Mouse (Mus musculus): ENCODE data around the gene Pafah1b1.
A peak's percentile ranks its signal among the peaks of the same experiment; 100 is the strongest.

The Pafah1b1 gene

DNA sequence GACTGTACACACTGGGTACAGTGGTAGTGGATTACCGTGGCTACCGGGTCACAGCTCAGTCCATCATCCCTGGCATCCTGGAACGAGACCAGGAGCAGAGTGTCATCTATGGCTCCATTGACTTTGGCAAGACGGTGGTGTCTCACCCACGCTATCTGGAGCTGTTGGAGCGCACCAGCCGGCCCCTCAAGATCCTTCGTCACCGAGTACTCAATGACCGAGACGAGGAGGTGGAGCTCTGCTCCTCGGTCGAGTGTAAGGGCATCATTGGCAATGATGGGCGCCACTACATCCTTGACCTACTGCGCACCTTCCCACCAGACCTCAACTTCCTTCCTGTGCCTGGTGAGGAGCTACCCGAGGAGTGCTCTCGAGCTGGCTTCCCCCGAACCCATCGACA lies 62.8 kb downstream of the Pafah1b1 start:
- DNase-seq: no peak

DNA sequence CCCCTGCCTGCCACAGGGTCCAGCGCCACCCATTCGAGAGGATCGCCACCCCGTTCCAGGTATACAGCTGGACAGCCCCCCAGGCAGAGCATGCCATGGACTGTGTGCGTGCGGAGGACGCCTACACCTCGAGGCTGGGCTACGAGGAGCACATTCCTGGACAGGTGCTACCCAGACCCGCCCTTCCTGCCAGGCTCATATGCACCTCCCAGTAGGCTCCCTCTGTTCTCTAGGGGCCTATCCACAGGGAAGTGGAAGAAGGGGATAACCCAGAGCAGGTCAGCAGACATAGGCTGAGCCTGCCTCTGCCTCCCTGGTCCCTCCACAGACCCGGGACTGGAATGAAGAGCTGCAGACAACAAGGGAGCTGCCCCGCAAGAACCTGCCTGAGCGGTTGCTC lies 64.1 kb downstream of the Pafah1b1 start:
- no peak for DNase-seq

GRCm38 (mm10) chr11:74655941-74656340 lies 68.5 kb downstream of the Pafah1b1 start:
- no peak for DNase-seq

GRCm38 (mm10) chr11:74653385-74653784 lies 71.1 kb downstream of the Pafah1b1 start:
- peak; percentile 42 for DNase-seq

DNA sequence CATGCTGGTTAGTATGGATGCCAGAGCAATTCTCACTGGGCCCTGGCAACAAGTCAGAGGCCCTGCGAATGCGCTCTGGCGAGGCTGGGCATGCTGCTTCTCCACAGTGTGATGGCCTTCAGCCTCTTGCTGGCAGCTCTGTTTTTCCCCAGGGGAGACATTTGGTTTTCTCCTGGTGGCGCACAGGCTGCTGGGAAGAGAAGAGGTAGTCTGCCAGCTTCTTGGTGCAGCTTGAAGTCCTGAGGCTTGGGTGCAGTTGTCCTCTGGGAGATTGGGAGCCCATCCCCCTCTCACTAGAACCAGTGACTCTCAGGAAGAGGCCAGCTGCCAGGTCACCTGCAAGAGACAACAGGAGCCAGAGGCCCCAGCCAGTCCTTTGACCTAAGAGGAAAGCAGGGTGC lies 71.7 kb downstream of the Pafah1b1 start:
- peak; percentile 53 for DNase-seq

- no peak for DNase-seq
Observed at GRCm38 (mm10) chr11:74650576-74651100, 73.8 kb downstream of the Pafah1b1 start.

GRCm38 (mm10) chr11:74649647-74650551 lies 74.6 kb downstream of the Pafah1b1 start:
- peak; percentile 74 for DNase-seq

GRCm38 (mm10) chr11:74649095-74649646 lies 75.3 kb downstream of the Pafah1b1 start, which contains the start of gene Cluh:
Gene Cluh (plus strand): TSS chr11:74649495.
- DNase-seq: peak; percentile 99

GRCm38 (mm10) chr11:74648676-74649075 lies 75.8 kb downstream of the Pafah1b1 start:
- no peak for DNase-seq

- no peak for DNase-seq
Observed at GRCm38 (mm10) chr11:74647966-74648365, 76.5 kb downstream of the Pafah1b1 start.

DNA sequence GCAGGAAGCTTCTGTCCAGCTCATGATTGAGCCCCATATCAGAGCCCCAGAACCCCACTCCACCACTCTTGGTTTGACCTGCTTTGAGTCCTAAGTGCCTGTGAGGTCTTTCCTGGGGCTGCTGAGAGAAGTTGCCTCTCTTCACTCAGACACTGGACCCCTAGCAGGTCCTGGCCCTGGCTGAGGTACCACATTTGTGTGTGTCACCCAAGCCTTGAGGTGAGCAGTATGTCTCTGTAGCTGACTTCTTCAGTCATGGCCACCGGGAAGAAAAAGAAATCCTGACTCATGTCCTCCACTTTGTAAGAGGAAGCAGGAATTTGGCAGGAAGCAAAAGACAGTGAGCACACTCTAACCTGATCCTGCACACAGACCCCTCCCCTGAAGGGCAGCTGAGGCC lies 84.8 kb downstream of the Pafah1b1 start:
- no peak for DNase-seq

- no peak for DNase-seq
Observed at GRCm38 (mm10) chr11:74638791-74639411, 85.6 kb downstream of the Pafah1b1 start.

GRCm38 (mm10) chr11:74637971-74638790 lies 86.3 kb downstream of the Pafah1b1 start:
- DNase-seq: peak; percentile 89

- DNase-seq: no peak
Observed at GRCm38 (mm10) chr11:74637486-74637885, 87.0 kb downstream of the Pafah1b1 start.

DNA sequence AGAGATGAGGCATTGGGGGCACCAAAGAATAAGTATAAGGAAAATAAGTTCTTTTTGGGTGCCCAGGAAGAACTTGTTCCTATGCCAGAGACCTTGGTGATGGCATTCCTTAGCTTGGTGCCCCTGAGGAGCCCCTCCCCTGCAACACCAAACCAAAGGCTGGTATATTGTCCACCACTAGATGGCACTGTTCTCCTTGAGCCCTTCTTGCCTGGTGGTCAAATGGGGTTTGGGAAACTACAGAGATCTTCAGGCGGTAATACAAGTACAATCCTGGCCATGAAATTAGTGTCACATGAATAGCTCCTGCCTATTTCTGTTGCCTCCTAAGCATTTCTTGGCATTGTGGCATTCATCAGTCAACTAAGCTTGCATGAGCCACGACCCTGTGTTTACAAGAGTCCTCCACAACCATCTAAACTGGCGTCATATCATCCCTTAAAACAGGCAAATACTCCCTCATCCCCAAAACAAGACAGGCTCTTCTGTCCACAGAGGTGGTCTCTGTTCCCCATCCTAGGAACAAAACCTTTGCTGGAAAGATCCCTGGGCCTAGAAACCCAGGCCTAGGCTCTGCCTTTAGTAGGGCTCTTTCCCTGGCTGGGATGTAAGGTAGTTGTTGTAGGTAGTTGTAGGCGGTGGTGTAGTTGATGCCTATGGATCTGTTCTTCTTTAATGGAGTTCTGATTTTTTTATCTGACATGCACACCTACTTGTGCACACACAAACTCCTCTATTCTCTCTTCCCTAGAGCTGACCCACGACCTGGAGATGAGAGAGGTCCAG lies 89.8 kb downstream of the Pafah1b1 start:
- peak; percentile 80 for DNase-seq

DNA sequence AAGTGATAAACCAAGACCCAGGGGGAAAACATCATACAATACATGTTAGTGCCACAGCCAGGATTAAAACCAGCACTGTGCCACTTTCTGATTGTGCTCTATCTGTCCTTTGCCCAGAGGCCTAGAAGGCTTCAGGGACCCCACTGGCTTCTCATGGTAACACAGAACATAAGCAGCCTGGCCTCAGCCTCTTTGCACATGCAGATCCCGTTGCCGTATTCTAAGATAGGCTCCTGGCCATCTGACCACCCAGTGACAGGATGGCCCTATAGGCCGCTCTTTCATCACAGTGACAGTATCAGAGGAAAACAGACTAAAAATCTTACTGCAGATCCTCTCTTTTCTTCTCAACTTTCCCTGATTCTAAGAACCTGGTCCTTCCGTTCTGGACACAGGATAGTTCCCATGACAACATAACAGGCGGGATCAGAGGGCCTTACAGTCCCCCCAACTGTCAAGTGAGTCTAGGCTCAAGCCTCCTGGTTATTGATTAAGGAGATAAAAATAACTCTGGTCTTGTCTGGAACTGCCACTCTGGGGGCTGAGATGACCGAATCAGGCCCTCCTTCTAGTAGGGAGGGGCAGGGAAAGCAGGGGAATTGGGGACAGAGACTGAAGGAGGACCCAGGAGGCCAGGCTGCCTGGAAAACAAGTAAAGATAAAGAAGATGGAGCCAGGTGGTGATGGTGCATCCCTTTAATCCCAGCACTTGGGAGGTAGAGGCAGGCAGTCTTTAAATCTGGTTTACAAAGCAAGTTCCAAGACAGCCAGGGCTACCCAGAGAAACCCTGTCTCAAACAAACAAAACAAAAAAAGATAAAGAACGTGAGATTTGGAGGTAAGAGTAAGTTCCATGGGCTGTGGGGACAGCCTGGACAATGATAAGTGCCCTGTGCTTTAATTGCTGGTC lies 92.3 kb downstream of the Pafah1b1 start:
- DNase-seq: no peak

DNA sequence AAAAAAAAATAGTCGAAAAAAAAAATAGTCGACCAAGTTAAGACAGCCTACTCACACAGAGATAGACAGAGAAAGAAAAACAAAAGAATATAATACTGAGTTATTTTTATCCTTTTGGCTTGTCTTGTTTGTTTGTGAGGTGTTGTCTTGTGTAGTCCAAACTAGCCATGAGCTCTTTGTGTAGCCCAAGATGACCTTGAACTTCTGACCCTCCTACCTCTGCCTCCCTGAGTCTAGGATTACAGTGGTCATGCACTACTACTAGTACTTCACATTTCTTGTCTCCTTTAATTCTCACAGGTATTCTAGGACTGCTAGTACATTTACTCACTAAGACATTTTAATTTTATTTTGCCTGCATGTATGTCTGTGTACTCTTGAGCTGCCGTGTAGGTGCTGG lies 97.0 kb downstream of the Pafah1b1 start:
- DNase-seq: no peak

DNA sequence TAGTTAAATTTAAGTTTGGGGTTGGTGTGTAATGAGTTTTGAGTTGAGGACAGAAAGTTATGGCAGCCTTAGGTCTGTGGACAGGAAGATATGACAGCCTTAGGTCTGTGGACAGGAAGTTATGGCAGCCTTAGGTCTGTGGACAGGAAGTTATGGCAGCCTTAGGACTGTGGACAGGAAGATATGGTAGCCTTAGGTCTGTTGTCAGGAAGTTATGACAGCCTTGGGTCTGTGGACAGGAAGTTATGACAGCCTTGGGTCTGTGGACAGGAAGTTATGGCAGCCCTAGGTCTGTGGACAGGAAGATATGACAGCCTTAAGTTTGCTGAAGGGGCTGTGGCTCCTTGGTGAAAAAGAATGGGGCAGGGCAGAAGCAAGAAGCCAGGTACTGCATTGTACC lies 99.1 kb downstream of the Pafah1b1 start:
- DNase-seq: no peak
